Mouse (Mus musculus): Measurements from ENCODE around the gene Zfp518b. TPM values are rescaled to one million over a fixed set of nuclear protein-coding genes. Genes with fewer than 3 reads are reported as not detected.

Zfp518b gene
- polyA plus RNA-seq, 1 experiment from 2014 or later = 9.4 TPM

- Histone ChIP-seq H3K27me3 (ENCODE audit: control insufficient read depth, insufficient read depth, low read length) (no peaks in the 10 kb centered on the region), H3K9ac (ENCODE audit: low read length) (no peak overlapping the region), H3K27ac (replicated peaks in 1 of 2; ENCODE audit: control insufficient read depth in 1 of 2, insufficient read depth in 1 of 2, low read depth in 2 of 2, low read length in 2 of 2) (no peak overlapping the region), H3K4me1 (ENCODE audit: control insufficient read depth in 2 of 2, insufficient read depth in 2 of 2, low read length in 2 of 2) (no peaks in the 10 kb centered on the region), H3K4me3 (ENCODE audit: control insufficient read depth in 1 of 2, insufficient read depth in 1 of 2, low read depth in 1 of 2, low read length in 2 of 2) (no peak overlapping the region), H3K9me3 (ENCODE audit: control insufficient read depth, low read length) (0 out of 2 replicates have a peak, but pooled peaks cover 4% of the 10 kb centered on the region), H3K4me2 (ENCODE audit: low read length) (no peak overlapping the region), H3K36me3 (ENCODE audit: control insufficient read depth, insufficient read depth, low read length) (no peaks in the 10 kb centered on the region)
- 15% methylated on average over 2 of the region's 2 CpGs for WGBS
- ATAC-seq (ENCODE audit: insufficient number of reproducible peaks, insufficient read depth, low FRiP score, low read depth) = no peak
Measured at GRCm38 (mm10) chr5:38628023-38628422, 56.6 kb downstream of the Zfp518b start.

GRCm38 (mm10) chr5:38626883-38627282, 57.7 kb downstream of the Zfp518b start:
- Histone ChIP-seq H3K4me1 (ENCODE audit: control insufficient read depth in 2 of 2, insufficient read depth in 2 of 2, low read length in 2 of 2) (no peaks in the 10 kb centered on the region), H3K27me3 (ENCODE audit: control insufficient read depth, insufficient read depth, low read length) (no peaks in the 10 kb centered on the region), H3K9ac (ENCODE audit: low read length) (no peak overlapping the region), H3K4me2 (ENCODE audit: low read length) (no peak overlapping the region), H3K9me3 (ENCODE audit: control insufficient read depth, low read length) (0 out of 2 replicates have a peak, but pooled peaks cover 4% of the 10 kb centered on the region), H3K27ac (replicated peaks in 1 of 2; ENCODE audit: control insufficient read depth in 1 of 2, insufficient read depth in 1 of 2, low read depth in 2 of 2, low read length in 2 of 2) (no peak overlapping the region), H3K36me3 (ENCODE audit: control insufficient read depth, insufficient read depth, low read length) (no peaks in the 10 kb centered on the region), H3K4me3 (ENCODE audit: control insufficient read depth in 1 of 2, insufficient read depth in 1 of 2, low read depth in 1 of 2, low read length in 2 of 2) (no peak overlapping the region)
- WGBS = 62% methylated on average over 3 of the region's 3 CpGs
- ATAC-seq (ENCODE audit: insufficient number of reproducible peaks, insufficient read depth, low FRiP score, low read depth) = no peak

- WGBS = 13% methylated on average over 5 of the region's 5 CpGs
Measured at GRCm38 (mm10) chr5:38620783-38621182, 63.8 kb downstream of the Zfp518b start.

GRCm38 (mm10) chr5:38618908-38619307, 65.7 kb downstream of the Zfp518b start:
- Histone ChIP-seq H3K4me2 (ENCODE audit: low read length) (no peak overlapping the region), H3K36me3 (ENCODE audit: control insufficient read depth, insufficient read depth, low read length) (no peaks in the 10 kb centered on the region), H3K4me3 (ENCODE audit: control insufficient read depth in 1 of 2, insufficient read depth in 1 of 2, low read depth in 1 of 2, low read length in 2 of 2) (no peak overlapping the region), H3K9me3 (ENCODE audit: control insufficient read depth, low read length) (no peaks in the 10 kb centered on the region), H3K27me3 (ENCODE audit: control insufficient read depth, insufficient read depth, low read length) (no peaks in the 10 kb centered on the region), H3K27ac (replicated peaks in 1 of 2; ENCODE audit: control insufficient read depth in 1 of 2, insufficient read depth in 1 of 2, low read depth in 2 of 2, low read length in 2 of 2) (no peak overlapping the region), H3K4me1 (ENCODE audit: control insufficient read depth in 2 of 2, insufficient read depth in 2 of 2, low read length in 2 of 2) (no peaks in the 10 kb centered on the region), H3K9ac (ENCODE audit: low read length) (no peak overlapping the region)
- ATAC-seq (ENCODE audit: insufficient number of reproducible peaks, insufficient read depth, low FRiP score, low read depth) = no peak
- WGBS = 50% methylated on average over 3 of the region's 3 CpGs

More at GRCm38 (mm10) chr5:38620783-38621182, 63.8 kb downstream of the Zfp518b start:
- no peaks in the 10 kb centered on the region for H3K36me3 ChIP-seq (ENCODE audit: control insufficient read depth, insufficient read depth, low read length)
- 0 out of 2 replicates have a peak, but pooled peaks cover 4% of the 10 kb centered on the region for H3K9me3 ChIP-seq (ENCODE audit: control insufficient read depth, low read length)
- no peak overlapping the region for H3K9ac ChIP-seq (ENCODE audit: low read length)
- no peak overlapping the region for H3K27ac ChIP-seq (replicated peaks in 1 of 2; ENCODE audit: control insufficient read depth in 1 of 2, insufficient read depth in 1 of 2, low read depth in 2 of 2, low read length in 2 of 2)
- H3K4me1 ChIP-seq (ENCODE audit: control insufficient read depth in 2 of 2, insufficient read depth in 2 of 2, low read length in 2 of 2) = no peaks in the 10 kb centered on the region
- no peak overlapping the region for H3K4me2 ChIP-seq (ENCODE audit: low read length)
- H3K27me3 ChIP-seq (ENCODE audit: control insufficient read depth, insufficient read depth, low read length) = no peaks in the 10 kb centered on the region
- ATAC-seq (ENCODE audit: insufficient number of reproducible peaks, insufficient read depth, low FRiP score, low read depth) = no peak
- no peak overlapping the region for H3K4me3 ChIP-seq (ENCODE audit: control insufficient read depth in 1 of 2, insufficient read depth in 1 of 2, low read depth in 1 of 2, low read length in 2 of 2)

Other genes starting within 250 kb of the Zfp518b start
- 0.32 and 0.35 TPM in 2 replicates for gene Slc2a9, start 181.7 kb downstream of the Zfp518b start, polyA plus RNA-seq (2014; fragmentation: Nextera tagmentation; extraction: Ambion mirVana)
- gene Wdr1, start 121.6 kb downstream of the Zfp518b start, polyA plus RNA-seq (2014; fragmentation: Nextera tagmentation; extraction: Ambion mirVana) = 252 TPM in 2 replicates
- not detected in 2 replicates for gene Clnk, start 192.0 kb upstream of the Zfp518b start, polyA plus RNA-seq (2014; fragmentation: Nextera tagmentation; extraction: Ambion mirVana)

Measured in heart, embryonic 14.5 days (tissue).